Mouse (Mus musculus): ENCODE data around the gene Phldb3. TPM values are rescaled to one million over a fixed set of nuclear protein-coding genes. Genes with fewer than 3 reads are reported as not detected.

The Phldb3 gene
- 1 to 10 TPM; 3.8 to 5.2 TPM for total RNA-seq (2021)
- long read RNA-seq, experiment 1 = 0 reads
- long read RNA-seq, experiment 2, partial matches to known transcripts = 1 of 1 reads
- long read RNA-seq, experiment 2, other reads (novel, unspliced or antisense) = 0 of 1 reads

GRCm38 (mm10) chr7:24610144-24610878, at the start of gene Phldb3:
Gene Phldb3 (plus strand): TSS chr7:24610763.
- DNase-seq (ENCODE audit: low spot score in 2 of 2) = peak in 1 of 2 experiments; percentile 27

- DNase-seq (ENCODE audit: low spot score in 2 of 2) = no peak
These were observed 49.1 kb upstream of the Phldb3 start for GRCm38 (mm10) chr7:24561450-24561849.

GRCm38 (mm10) chr7:24563191-24563836, 47.2 kb upstream of the Phldb3 start:
- no peak for DNase-seq (ENCODE audit: low spot score in 2 of 2)

- DNase-seq (ENCODE audit: low spot score in 2 of 2) = no peak
These were observed 46.7 kb upstream of the Phldb3 start for GRCm38 (mm10) chr7:24563837-24564206.

- DNase-seq (ENCODE audit: low spot score in 2 of 2) = peak; percentile 62 to 74
These were observed 45.8 kb upstream of the Phldb3 start for GRCm38 (mm10) chr7:24564607-24565265.

GRCm38 (mm10) chr7:24565627-24566026, 44.9 kb upstream of the Phldb3 start:
- DNase-seq (ENCODE audit: low spot score in 2 of 2) = no peak

GRCm38 (mm10) chr7:24566206-24566605, 44.4 kb upstream of the Phldb3 start:
- no peak for DNase-seq (ENCODE audit: low spot score in 2 of 2)

GRCm38 (mm10) chr7:24568512-24568911, 42.1 kb upstream of the Phldb3 start:
- DNase-seq (ENCODE audit: low spot score in 2 of 2) = no peak

- no peak for DNase-seq (ENCODE audit: low spot score in 2 of 2)
These were observed 39.5 kb upstream of the Phldb3 start for GRCm38 (mm10) chr7:24571071-24571470.

- DNase-seq (ENCODE audit: low spot score in 2 of 2) = no peak
These were observed 38.1 kb upstream of the Phldb3 start for GRCm38 (mm10) chr7:24572455-24572854.

- DNase-seq (ENCODE audit: low spot score in 2 of 2) = no peak
These were observed 36.3 kb upstream of the Phldb3 start for GRCm38 (mm10) chr7:24574224-24574796.

GRCm38 (mm10) chr7:24577811-24578210, 32.8 kb upstream of the Phldb3 start:
- DNase-seq (ENCODE audit: low spot score in 2 of 2) = no peak

GRCm38 (mm10) chr7:24584876-24585275, 25.7 kb upstream of the Phldb3 start:
- DNase-seq (ENCODE audit: low spot score in 2 of 2) = no peak

- no peak for DNase-seq (ENCODE audit: low spot score in 2 of 2)
These were observed 24.6 kb upstream of the Phldb3 start for GRCm38 (mm10) chr7:24585995-24586394.

- no peak for DNase-seq (ENCODE audit: low spot score in 2 of 2)
These were observed 23.7 kb upstream of the Phldb3 start for GRCm38 (mm10) chr7:24586828-24587227.

- DNase-seq (ENCODE audit: low spot score in 2 of 2) = no peak
These were observed 23.0 kb upstream of the Phldb3 start, which contains the start of the genes Ethe1 and Zfp575 for GRCm38 (mm10) chr7:24587330-24588105. Gene Ethe1 (plus strand): TSS chr7:24587543. Gene Zfp575 (minus strand): TSS chr7:24587641.

- DNase-seq (ENCODE audit: low spot score in 2 of 2) = peak in 1 of 2 experiments; percentile 50
These were observed 22.2 kb upstream of the Phldb3 start for GRCm38 (mm10) chr7:24588336-24588735.

GRCm38 (mm10) chr7:24591735-24592134, 18.8 kb upstream of the Phldb3 start:
- no peak for DNase-seq (ENCODE audit: low spot score in 2 of 2)

- DNase-seq (ENCODE audit: low spot score in 2 of 2) = no peak
These were observed 18.4 kb upstream of the Phldb3 start for GRCm38 (mm10) chr7:24592163-24592562.

- no peak for DNase-seq (ENCODE audit: low spot score in 2 of 2)
These were observed 17.8 kb upstream of the Phldb3 start for GRCm38 (mm10) chr7:24592781-24593180.

Measured in adrenal gland, adult 18-20 months (tissue).